Mouse (Mus musculus) stomach, embryonic 16.5 days (tissue): ENCODE measurements at regions not wholly inside any gene's neighbourhood (a gene's known extent, or its start where the extent isn't known, plus 50 kb on each side); places are given as distances from the start of the nearest gene placed in this dataset.

Experiments used
- ATAC-seq: fragments of 200-750 bp; cut with Nextera tagmentation; 2 replicates; pipeline ENCODE4 v1.8.0; 2017; ENCODE audit warnings: moderate number of reproducible peaks, moderate TSS enrichment; ENCODE audit not compliant: insufficient read depth, low FRiP score
- H3K27ac ChIP-seq: fragments of 300-500 bp; sonication (generic); 2 replicates; pipeline ENCODE4 v1.5.1; 2014; ENCODE audit warnings: low read length
- H3K27me3 ChIP-seq: fragments of 300-500 bp; sonication (generic); 2 replicates; pipeline ENCODE4 v1.6.1; 2014; ENCODE audit warnings: low read length, control low read depth, mixed read lengths; ENCODE audit not compliant: control insufficient read depth, insufficient read depth
- H3K36me3 ChIP-seq: fragments of 300-500 bp; sonication (generic); 2 replicates; pipeline ENCODE4 v1.6.1; 2014; ENCODE audit warnings: low read length; ENCODE audit not compliant: control insufficient read depth, insufficient read depth
- H3K4me1 ChIP-seq: fragments of 300-500 bp; sonication (generic); 2 replicates; pipeline ENCODE4 v1.6.1; 2014; ENCODE audit warnings: low read length, control low read depth, mixed read lengths; ENCODE audit not compliant: control insufficient read depth, insufficient read depth
- H3K4me2 ChIP-seq: fragments of 300-500 bp; sonication (generic); 2 replicates; pipeline ENCODE4 v1.6.1; 2014; ENCODE audit warnings: low read depth, low read length, mixed read lengths
- H3K4me3 ChIP-seq: fragments of 300-500 bp; sonication (generic); replicated peaks from 2 replicates; pipeline ENCODE4 v1.5.1; 2014; ENCODE audit warnings: mild to moderate bottlenecking, low read length
- H3K9ac ChIP-seq: fragments of 300-500 bp; sonication (generic); 2 replicates; pipeline ENCODE4 v1.6.1; 2014; ENCODE audit warnings: low read length
- H3K9me3 ChIP-seq: fragments of 300-500 bp; sonication (generic); replicated peaks from 2 replicates; pipeline ENCODE4 v1.6.1; 2016; ENCODE audit warnings: low read length, control low read depth; ENCODE audit not compliant: control insufficient read depth
- WGBS: fragments of 180-500 bp; shearing (Covaris S2); extraction: QIAGEN DNeasy Blood & Tissue Kit; methylation state at CpG from one replicate; pipeline ENCODE4 v1.1.7; 2014; 5-methylcytosine and 5-hydroxymethylcytosine counted together

- Histone ChIP-seq H3K27ac (no peak overlapping the region), H3K4me1 (peaks cover 17% of the 10 kb centered on the region), H3K27me3 (no peaks in the 10 kb centered on the region), H3K4me2 (no peak overlapping the region), H3K9me3 (no peaks in the 10 kb centered on the region), H3K4me3 (no peak overlapping the region), H3K9ac (no peak overlapping the region), H3K36me3 (no peaks in the 10 kb centered on the region)
- 33% methylated on average over 6 of the region's 6 CpGs for WGBS
- ATAC-seq, result no peak
Measured at GRCm38 (mm10) chr9:35328503-35328902, 60.8 kb downstream of the Rpusd4 start.

- 85% methylated on average over 2 of the region's 2 CpGs for WGBS
- no peak overlapping the region for H3K9ac ChIP-seq
- no peak for ATAC-seq
- H3K36me3 ChIP-seq, result no peaks in the 10 kb centered on the region
- peaks cover 35% of the 10 kb centered on the region for H3K4me1 ChIP-seq
- H3K4me3 ChIP-seq, result no peak overlapping the region
- no peaks in the 10 kb centered on the region for H3K27me3 ChIP-seq
- no peak overlapping the region for H3K4me2 ChIP-seq
- no peaks in the 10 kb centered on the region for H3K9me3 ChIP-seq
- no peak overlapping the region for H3K27ac ChIP-seq
Measured at GRCm38 (mm10) chr9:35330386-35330785, 62.7 kb downstream of the Rpusd4 start.

- Histone ChIP-seq H3K4me1 (peaks cover 43% of the 10 kb centered on the region), H3K27ac (peak overlapping the region; percentile 64), H3K4me3 (no peak overlapping the region), H3K4me2 (no peak overlapping the region), H3K9ac (peak overlapping the region; percentile 19; the same call in 1 of the 2 replicates), H3K27me3 (no peaks in the 10 kb centered on the region), H3K9me3 (no peaks in the 10 kb centered on the region), H3K36me3 (no peaks in the 10 kb centered on the region)
- 40% methylated on average over 7 of the region's 7 CpGs for WGBS
- no peak for ATAC-seq
Measured at GRCm38 (mm10) chr9:35331241-35331680, 63.6 kb downstream of the Rpusd4 start.

- no peak overlapping the region for H3K9ac ChIP-seq
- no peaks in the 10 kb centered on the region for H3K36me3 ChIP-seq
- H3K4me1 ChIP-seq, result peaks cover 46% of the 10 kb centered on the region
- H3K27me3 ChIP-seq, result no peaks in the 10 kb centered on the region
- H3K4me2 ChIP-seq, result no peak overlapping the region
- peak; percentile 54; the same call in 1 of the 2 replicates for ATAC-seq
- no peak overlapping the region for H3K4me3 ChIP-seq
- 40% methylated on average over 11 of the region's 11 CpGs for WGBS
- no peaks in the 10 kb centered on the region for H3K9me3 ChIP-seq
- H3K27ac ChIP-seq, result peak overlapping the region; percentile 80
Measured at GRCm38 (mm10) chr9:35332688-35333630, 65.3 kb downstream of the Rpusd4 start.

- Histone ChIP-seq H3K4me3 (no peak overlapping the region), H3K27me3 (no peaks in the 10 kb centered on the region), H3K4me2 (no peak overlapping the region), H3K36me3 (no peaks in the 10 kb centered on the region), H3K4me1 (peaks cover 46% of the 10 kb centered on the region), H3K9me3 (no peaks in the 10 kb centered on the region), H3K27ac (peak overlapping the region; percentile 80; the same call in 1 of the 2 replicates), H3K9ac (no peak overlapping the region)
- ATAC-seq, result no peak
- WGBS, result 49% methylated on average over 8 of the region's 8 CpGs
Measured at GRCm38 (mm10) chr9:35333631-35334005, 66.0 kb downstream of the Rpusd4 start.

- Histone ChIP-seq H3K9ac (no peak overlapping the region), H3K9me3 (no peaks in the 10 kb centered on the region), H3K4me3 (no peak overlapping the region), H3K4me1 (peaks cover 49% of the 10 kb centered on the region), H3K4me2 (no peak overlapping the region), H3K27me3 (no peaks in the 10 kb centered on the region), H3K27ac (peak overlapping the region; percentile 80), H3K36me3 (no peaks in the 10 kb centered on the region)
- 57% methylated on average over 5 of the region's 5 CpGs for WGBS
- ATAC-seq, result no peak
Measured at GRCm38 (mm10) chr9:35334536-35334935, 66.9 kb downstream of the Rpusd4 start.

- Histone ChIP-seq H3K27me3 (no peaks in the 10 kb centered on the region), H3K4me1 (peaks cover 53% of the 10 kb centered on the region), H3K9me3 (no peaks in the 10 kb centered on the region), H3K4me3 (no peak overlapping the region), H3K27ac (peak overlapping the region; percentile 80), H3K36me3 (no peaks in the 10 kb centered on the region), H3K9ac (no peak overlapping the region), H3K4me2 (no peak overlapping the region)
- ATAC-seq, result peak; percentile 31; the same call in 1 of the 2 replicates
- WGBS, result 68% methylated on average over 3 of the region's 3 CpGs
Measured at GRCm38 (mm10) chr9:35335181-35335580, 67.5 kb downstream of the Rpusd4 start.

GRCm38 (mm10) chr9:35335888-35336700, 68.4 kb downstream of the Rpusd4 start:
- WGBS, result 49% methylated on average over 15 of the region's 15 CpGs
- Histone ChIP-seq H3K9me3 (no peaks in the 10 kb centered on the region), H3K4me2 (peak overlapping the region; percentile 6; the same call in 1 of the 2 replicates), H3K9ac (no peak overlapping the region), H3K27ac (peak overlapping the region; percentile 80), H3K36me3 (no peaks in the 10 kb centered on the region), H3K4me3 (no peak overlapping the region), H3K27me3 (no peaks in the 10 kb centered on the region), H3K4me1 (peaks cover 57% of the 10 kb centered on the region)
- ATAC-seq, result peak; percentile 71

- H3K4me3 ChIP-seq, result no peak overlapping the region
- no peaks in the 10 kb centered on the region for H3K9me3 ChIP-seq
- no peaks in the 10 kb centered on the region for H3K36me3 ChIP-seq
- H3K27me3 ChIP-seq, result no peaks in the 10 kb centered on the region
- H3K9ac ChIP-seq, result no peak overlapping the region
- ATAC-seq, result no peak
- H3K4me1 ChIP-seq, result peaks cover 52% of the 10 kb centered on the region
- no peak overlapping the region for H3K27ac ChIP-seq
- 60% methylated on average over 5 of the region's 5 CpGs for WGBS
- no peak overlapping the region for H3K4me2 ChIP-seq
Measured at GRCm38 (mm10) chr9:35336701-35337055, 69.0 kb downstream of the Rpusd4 start.
